Mouse (Mus musculus) layer of hippocampus, adult 9-10 months (tissue): ENCODE measurements around the gene AU022252.
"Not testable (repeated sequence)": the region's sequence is repeated elsewhere in the genome, so short reads cannot be mapped to it uniquely, and the experiment has no call there.

Source experiments
- DNase-seq: peaks from one replicate; pipeline ENCODE4 v3.0.0; 2022; ENCODE audit warnings: low spot score

The AU022252 gene

GRCm38 (mm10) chr4:119232410-119233255, at the start of gene AU022252, which contains the start of gene P3h1:
AU022252 (minus strand) TSS chr4:119232712.
P3h1 (plus strand) TSS chr4:119232915.
- peak; percentile 97 for DNase-seq

GRCm38 (mm10) chr4:119278784-119279183, 46.3 kb upstream of the AU022252 start:
- DNase-seq = not testable (repeated sequence)

- DNase-seq = no peak
These were observed 43.2 kb upstream of the AU022252 start for GRCm38 (mm10) chr4:119275726-119276125.

- DNase-seq = no peak
These were observed 42.7 kb upstream of the AU022252 start for GRCm38 (mm10) chr4:119275226-119275625.

- DNase-seq = no peak
These were observed 42.1 kb upstream of the AU022252 start for GRCm38 (mm10) chr4:119274627-119275026.

- DNase-seq = no peak
These were observed 34.1 kb upstream of the AU022252 start for GRCm38 (mm10) chr4:119266606-119267005.

- no peak for DNase-seq
These were observed 30.9 kb upstream of the AU022252 start for GRCm38 (mm10) chr4:119263459-119263858.

- no peak for DNase-seq
These were observed 30.0 kb upstream of the AU022252 start for GRCm38 (mm10) chr4:119262483-119262882.

GRCm38 (mm10) chr4:119261087-119261713, 28.7 kb upstream of the AU022252 start:
- DNase-seq = no peak

- DNase-seq = no peak
These were observed 27.1 kb upstream of the AU022252 start for GRCm38 (mm10) chr4:119259344-119260254.

- DNase-seq = no peak
These were observed 24.6 kb upstream of the AU022252 start for GRCm38 (mm10) chr4:119257083-119257482.

GRCm38 (mm10) chr4:119255351-119255750, 22.8 kb upstream of the AU022252 start, which contains the start of gene Cldn19:
Cldn19 (plus strand) TSS chr4:119255414.
- DNase-seq = no peak

GRCm38 (mm10) chr4:119254012-119254618, 21.6 kb upstream of the AU022252 start:
- DNase-seq = no peak

GRCm38 (mm10) chr4:119252025-119252808, 19.7 kb upstream of the AU022252 start:
- no peak for DNase-seq

GRCm38 (mm10) chr4:119248407-119248965, 16.0 kb upstream of the AU022252 start:
- DNase-seq = no peak

GRCm38 (mm10) chr4:119247462-119248235, 15.1 kb upstream of the AU022252 start:
- no peak for DNase-seq

- DNase-seq = no peak
These were observed 14.2 kb upstream of the AU022252 start for GRCm38 (mm10) chr4:119246688-119247225.

- DNase-seq = no peak
These were observed 13.4 kb upstream of the AU022252 start for GRCm38 (mm10) chr4:119245961-119246360.

GRCm38 (mm10) chr4:119245556-119245955, 13.0 kb upstream of the AU022252 start:
- DNase-seq = no peak
